Mouse (Mus musculus) hindbrain, embryonic 11.5 days (tissue): Measurements from ENCODE around the gene Ntn1. TPM values are rescaled to one million over a fixed set of nuclear protein-coding genes. Genes with fewer than 3 reads are reported as not detected.
A peak's percentile ranks its signal among the peaks of the same experiment; 100 is the strongest.

ENCODE experiments used
- ATAC-seq: fragments of 200-750 bp; cut with Nextera tagmentation; 2 replicates; pipeline ENCODE4 v1.8.0; 2017; ENCODE audit warnings: mild to moderate bottlenecking, moderate TSS enrichment, moderate library complexity; ENCODE audit not compliant: low FRiP score
- DNase-seq: peaks from one replicate; pipeline ENCODE4 v3.0.0-alpha.2; 2015; ENCODE audit warnings: low spot score
- H3K27ac ChIP-seq: fragments of 300-500 bp; sonication (generic); 2 replicates; pipeline ENCODE4 v1.5.1; 2014; ENCODE audit warnings: mild to moderate bottlenecking, low read depth, low read length
- H3K27me3 ChIP-seq: fragments of 300-500 bp; sonication (generic); 2 replicates; pipeline ENCODE4 v1.6.1; 2014; ENCODE audit warnings: mild to moderate bottlenecking, low read length, moderate library complexity, mixed read lengths; ENCODE audit not compliant: control insufficient read depth, insufficient read depth
- H3K36me3 ChIP-seq: fragments of 300-500 bp; sonication (generic); 2 replicates; pipeline ENCODE4 v1.6.1; 2014; ENCODE audit warnings: mild to moderate bottlenecking, low read length, moderate library complexity, mixed read lengths; ENCODE audit not compliant: control insufficient read depth, insufficient read depth
- H3K4me1 ChIP-seq: fragments of 300-500 bp; sonication (generic); replicated peaks from 2 replicates; pipeline ENCODE4 v1.6.1; 2014; ENCODE audit warnings: low read length, mixed read lengths; ENCODE audit not compliant: control insufficient read depth, insufficient read depth
- H3K4me2 ChIP-seq: fragments of 300-500 bp; sonication (generic); replicated peaks from 2 replicates; pipeline ENCODE4 v1.6.1; 2014; ENCODE audit warnings: mild to moderate bottlenecking, low read depth, low read length
- H3K4me3 ChIP-seq: fragments of 300-500 bp; sonication (generic); 2 replicates; pipeline ENCODE4 v1.5.1; 2014; ENCODE audit warnings: low read depth, low read length
- H3K9ac ChIP-seq: fragments of 300-500 bp; sonication (generic); 2 replicates; pipeline ENCODE4 v1.6.1; 2014; ENCODE audit warnings: low read depth, low read length
- H3K9me3 ChIP-seq: fragments of 300-500 bp; sonication (generic); 2 replicates; pipeline ENCODE4 v1.6.1; 2016; ENCODE audit warnings: low read length; ENCODE audit not compliant: control insufficient read depth
- WGBS: fragments of 180-500 bp; shearing (Covaris S2); extraction: QIAGEN DNeasy Blood & Tissue Kit; methylation state at CpG from one replicate; pipeline ENCODE4 v1.1.7; 2014; 5-methylcytosine and 5-hydroxymethylcytosine counted together
- polyA plus RNA-seq: library from polyadenylated mRNA; unstranded; fragments of >200 nt; fragmentation: Nextera tagmentation; extraction: Ambion mirVana; gene quantifications from 2 replicates; pipeline ENCODE4 v1.2.1, GENCODE M21; 2014

Gene Ntn1
- 7.7 and 11.9 TPM in 2 replicates for polyA plus RNA-seq

GRCm38 (mm10) chr11:68400727-68401219 is at the start of gene Ntn1:
Gene Ntn1, minus strand, starts transcription at chr11:68400823.
- Histone ChIP-seq H3K4me2 (peak within 1 kb of the TSS; percentile 98), H3K27ac (peak within 1 kb of the TSS; percentile 77), H3K4me3 (peak within 1 kb of the TSS; percentile 45), H3K9me3 (no peaks in the 10 kb centered on the region), H3K27me3 (peaks cover 40% of the 10 kb centered on the region), H3K9ac (peak within 1 kb of the TSS; percentile 60), H3K36me3 (no peaks in the 10 kb centered on the region), H3K4me1 (peaks cover 3% of the 10 kb centered on the region)
- 3% methylated on average over 11 of the region's 11 CpGs for WGBS
- DNase-seq (no peak), ATAC-seq (no peak)

GRCm38 (mm10) chr11:68448356-68448755 is 47.7 kb upstream of the Ntn1 start:
- ATAC-seq = no peak
- WGBS = 86% methylated on average over 7 of the region's 7 CpGs
- H3K9me3 ChIP-seq = no peaks in the 10 kb centered on the region
- H3K27me3 ChIP-seq = no peaks in the 10 kb centered on the region
- no peak for DNase-seq
- no peaks in the 10 kb centered on the region for H3K36me3 ChIP-seq
- no peak overlapping the region for H3K27ac ChIP-seq
- no peaks in the 10 kb centered on the region; the same call in 1 of the 2 replicates for H3K4me1 ChIP-seq
- no peak overlapping the region for H3K4me3 ChIP-seq
- H3K4me2 ChIP-seq = no peak overlapping the region
- H3K9ac ChIP-seq = no peak overlapping the region

GRCm38 (mm10) chr11:68447242-68447641 is 46.6 kb upstream of the Ntn1 start:
- DNase-seq (no peak), ATAC-seq (no peak)
- H3K27me3 ChIP-seq = no peaks in the 10 kb centered on the region
- no peak overlapping the region for H3K27ac ChIP-seq
- H3K4me2 ChIP-seq = no peak overlapping the region
- no peaks in the 10 kb centered on the region for H3K36me3 ChIP-seq
- WGBS = 97% methylated on average over 2 of the region's 2 CpGs
- H3K4me3 ChIP-seq = no peak overlapping the region
- no peaks in the 10 kb centered on the region; the same call in 1 of the 2 replicates for H3K4me1 ChIP-seq
- H3K9ac ChIP-seq = no peak overlapping the region
- H3K9me3 ChIP-seq = no peaks in the 10 kb centered on the region

GRCm38 (mm10) chr11:68446547-68446946 is 45.9 kb upstream of the Ntn1 start:
- Histone ChIP-seq H3K27ac (no peak overlapping the region), H3K36me3 (no peaks in the 10 kb centered on the region), H3K9me3 (no peaks in the 10 kb centered on the region), H3K4me2 (no peak overlapping the region), H3K27me3 (no peaks in the 10 kb centered on the region), H3K4me3 (no peak overlapping the region), H3K9ac (no peak overlapping the region), H3K4me1 (no peaks in the 10 kb centered on the region; the same call in 1 of the 2 replicates)
- DNase-seq (no peak), ATAC-seq (no peak)
- 89% methylated on average over 4 of the region's 4 CpGs for WGBS

GRCm38 (mm10) chr11:68445901-68446300 is 45.3 kb upstream of the Ntn1 start:
- Histone ChIP-seq H3K27me3 (no peaks in the 10 kb centered on the region), H3K36me3 (no peaks in the 10 kb centered on the region), H3K27ac (no peak overlapping the region), H3K9ac (no peak overlapping the region), H3K4me2 (no peak overlapping the region), H3K4me3 (no peak overlapping the region), H3K4me1 (no peaks in the 10 kb centered on the region), H3K9me3 (no peaks in the 10 kb centered on the region)
- DNase-seq = no peak
- WGBS = 89% methylated on average over 4 of the region's 4 CpGs
- ATAC-seq = no peak

GRCm38 (mm10) chr11:68442983-68443638 is 42.5 kb upstream of the Ntn1 start:
- Histone ChIP-seq H3K27me3 (no peaks in the 10 kb centered on the region), H3K4me3 (no peak overlapping the region), H3K27ac (no peak overlapping the region), H3K36me3 (no peaks in the 10 kb centered on the region), H3K9ac (no peak overlapping the region), H3K4me2 (no peak overlapping the region), H3K4me1 (no peaks in the 10 kb centered on the region), H3K9me3 (no peaks in the 10 kb centered on the region)
- 73% methylated on average over 12 of the region's 12 CpGs for WGBS
- DNase-seq = no peak
- no peak for ATAC-seq

GRCm38 (mm10) chr11:68442346-68442745 is 41.7 kb upstream of the Ntn1 start:
- Histone ChIP-seq H3K27me3 (no peaks in the 10 kb centered on the region), H3K36me3 (no peaks in the 10 kb centered on the region), H3K9ac (no peak overlapping the region), H3K9me3 (no peaks in the 10 kb centered on the region), H3K4me1 (no peaks in the 10 kb centered on the region), H3K4me3 (no peak overlapping the region), H3K27ac (no peak overlapping the region), H3K4me2 (no peak overlapping the region)
- 92% methylated on average over 8 of the region's 8 CpGs for WGBS
- ATAC-seq (no peak), DNase-seq (no peak)

- no peaks in the 10 kb centered on the region for H3K4me1 ChIP-seq
- WGBS = 79% methylated on average over 4 of the region's 5 CpGs
- no peak overlapping the region for H3K4me2 ChIP-seq
- DNase-seq (no peak), ATAC-seq (no peak)
- H3K27me3 ChIP-seq = no peaks in the 10 kb centered on the region
- no peak overlapping the region for H3K9ac ChIP-seq
- no peak overlapping the region for H3K4me3 ChIP-seq
- H3K9me3 ChIP-seq = no peaks in the 10 kb centered on the region
- no peak overlapping the region for H3K27ac ChIP-seq
- no peaks in the 10 kb centered on the region for H3K36me3 ChIP-seq
Measured at GRCm38 (mm10) chr11:68440965-68441364, 40.3 kb upstream of the Ntn1 start.

- no peak overlapping the region for H3K27ac ChIP-seq
- H3K9me3 ChIP-seq = no peaks in the 10 kb centered on the region
- no peak overlapping the region for H3K9ac ChIP-seq
- H3K4me3 ChIP-seq = no peak overlapping the region
- no peak for DNase-seq
- H3K4me2 ChIP-seq = no peak overlapping the region
- 79% methylated on average over 9 of the region's 9 CpGs for WGBS
- no peaks in the 10 kb centered on the region for H3K36me3 ChIP-seq
- no peaks in the 10 kb centered on the region for H3K4me1 ChIP-seq
- no peak for ATAC-seq
- no peaks in the 10 kb centered on the region for H3K27me3 ChIP-seq
Measured at GRCm38 (mm10) chr11:68440100-68440499, 39.5 kb upstream of the Ntn1 start.
